Mouse (Mus musculus): ENCODE data around the gene Mov10l1. TPM values are rescaled to one million over a fixed set of nuclear protein-coding genes. Genes with fewer than 3 reads are reported as not detected.

The Mov10l1 gene
- polyA plus RNA-seq, 1 experiment from 2014 or later, result 0.11 TPM

Other genes with a start within 250 kb of the Mov10l1 start
- 18.1 and 20.3 TPM in 2 replicates for gene Brd1, start 248.7 kb upstream of the Mov10l1 start, polyA plus RNA-seq (2015; fragmentation: Nextera tagmentation; extraction: Ambion mirVana)
- 22.5 and 24.7 TPM in 2 replicates for gene Zbed4, start 231.2 kb upstream of the Mov10l1 start, polyA plus RNA-seq (2015; fragmentation: Nextera tagmentation; extraction: Ambion mirVana)
- gene Alg12, start 163.6 kb upstream of the Mov10l1 start, polyA plus RNA-seq (2015; fragmentation: Nextera tagmentation; extraction: Ambion mirVana), result 7.8 and 9.3 TPM in 2 replicates
- 62.4 and 70.9 TPM in 2 replicates for gene Creld2, start 163.3 kb upstream of the Mov10l1 start, polyA plus RNA-seq (2015; fragmentation: Nextera tagmentation; extraction: Ambion mirVana)
- 51.2 and 52.5 TPM in 2 replicates for gene Pim3, start 120.7 kb upstream of the Mov10l1 start, polyA plus RNA-seq (2015; fragmentation: Nextera tagmentation; extraction: Ambion mirVana)
- not detected in 2 replicates for gene Ttll8, start 28.5 kb upstream of the Mov10l1 start, polyA plus RNA-seq (2015; fragmentation: Nextera tagmentation; extraction: Ambion mirVana)
- gene Mlc1, start 3.9 kb upstream of the Mov10l1 start, polyA plus RNA-seq (2015; fragmentation: Nextera tagmentation; extraction: Ambion mirVana), result 6.7 and 8.0 TPM in 2 replicates
- gene Panx2, start 76.8 kb downstream of the Mov10l1 start, polyA plus RNA-seq (2015; fragmentation: Nextera tagmentation; extraction: Ambion mirVana), result 2.8 and 3.4 TPM in 2 replicates
- gene Trabd, start 92.2 kb downstream of the Mov10l1 start, polyA plus RNA-seq (2015; fragmentation: Nextera tagmentation; extraction: Ambion mirVana), result 39.6 and 46.8 TPM in 2 replicates
- gene Selenoo, start 106.2 kb downstream of the Mov10l1 start, polyA plus RNA-seq (2015; fragmentation: Nextera tagmentation; extraction: Ambion mirVana), result 21.0 and 21.9 TPM in 2 replicates
- gene Tubgcp6, start 140.2 kb downstream of the Mov10l1 start, polyA plus RNA-seq (2015; fragmentation: Nextera tagmentation; extraction: Ambion mirVana), result 15.8 and 16.7 TPM in 2 replicates
- gene Hdac10, start 145.8 kb downstream of the Mov10l1 start, polyA plus RNA-seq (2015; fragmentation: Nextera tagmentation; extraction: Ambion mirVana), result 23.9 and 26.7 TPM in 2 replicates
- 6.7 and 7.0 TPM in 2 replicates for gene Mapk12, start 157.8 kb downstream of the Mov10l1 start, polyA plus RNA-seq (2015; fragmentation: Nextera tagmentation; extraction: Ambion mirVana)
- 35.8 and 40.2 TPM in 2 replicates for gene Mapk11, start 166.7 kb downstream of the Mov10l1 start, polyA plus RNA-seq (2015; fragmentation: Nextera tagmentation; extraction: Ambion mirVana)
- 89.8 and 94.5 TPM in 2 replicates for gene Plxnb2, start 197.9 kb downstream of the Mov10l1 start, polyA plus RNA-seq (2015; fragmentation: Nextera tagmentation; extraction: Ambion mirVana)
- 68.9 and 71.8 TPM in 2 replicates for gene Dennd6b, start 213.6 kb downstream of the Mov10l1 start, polyA plus RNA-seq (2015; fragmentation: Nextera tagmentation; extraction: Ambion mirVana)
- 64.8 and 76.9 TPM in 2 replicates for gene Ppp6r2, start 228.6 kb downstream of the Mov10l1 start, polyA plus RNA-seq (2015; fragmentation: Nextera tagmentation; extraction: Ambion mirVana)

All from neural tube, embryonic 13.5 days (tissue).